Mouse (Mus musculus) midbrain, embryonic 16.5 days (tissue): Measurements from ENCODE around the gene Jakmip3. TPM values are rescaled to one million over a fixed set of nuclear protein-coding genes. Genes with fewer than 3 reads are reported as not detected.

Experiments used
- ATAC-seq: fragments of 200-750 bp; cut with Nextera tagmentation; 2 replicates; pipeline ENCODE4 v1.8.0; 2017; ENCODE audit warnings: moderate TSS enrichment
- H3K27ac ChIP-seq: fragments of 300-500 bp; sonication (generic); 2 replicates; pipeline ENCODE4 v1.5.1; 2014; ENCODE audit warnings: mild to moderate bottlenecking, low read length, mixed read lengths
- H3K27me3 ChIP-seq: fragments of 300-500 bp; sonication (generic); 2 replicates; pipeline ENCODE4 v1.6.1; 2014; ENCODE audit warnings: low read depth, low read length, mixed read lengths; ENCODE audit not compliant: control insufficient read depth, insufficient read depth
- H3K36me3 ChIP-seq: fragments of 300-500 bp; sonication (generic); 2 replicates; pipeline ENCODE4 v1.6.1; 2014; ENCODE audit warnings: mild to moderate bottlenecking, low read length, moderate library complexity, mixed read lengths; ENCODE audit not compliant: control insufficient read depth, insufficient read depth
- H3K4me1 ChIP-seq: fragments of 300-500 bp; sonication (generic); 2 replicates; pipeline ENCODE4 v1.6.1; 2014; ENCODE audit warnings: mild to moderate bottlenecking, low read length, mixed read lengths; ENCODE audit not compliant: control insufficient read depth, insufficient read depth
- H3K4me2 ChIP-seq: fragments of 300-500 bp; sonication (generic); 2 replicates; pipeline ENCODE4 v1.6.1; 2014; ENCODE audit warnings: mild to moderate bottlenecking, low read length, mixed read lengths
- H3K4me3 ChIP-seq: fragments of 300-500 bp; sonication (generic); 2 replicates; pipeline ENCODE4 v1.5.1; 2014; ENCODE audit warnings: low read depth, mild to moderate bottlenecking, low read length, moderate library complexity, mixed read lengths
- H3K9ac ChIP-seq: fragments of 300-500 bp; sonication (generic); 2 replicates; pipeline ENCODE4 v1.6.1; 2014; ENCODE audit warnings: low read depth, low read length, mixed read lengths
- H3K9me3 ChIP-seq: fragments of 300-500 bp; sonication (generic); replicated peaks from 2 replicates; pipeline ENCODE4 v1.6.1; 2014; ENCODE audit warnings: mild to moderate bottlenecking, low read length, mixed read lengths; ENCODE audit not compliant: control insufficient read depth, poor library complexity, severe bottlenecking
- WGBS: fragments of 180-500 bp; shearing (Covaris S2); extraction: QIAGEN DNeasy Blood & Tissue Kit; methylation state at CpG from one replicate; pipeline ENCODE4 v1.1.7; 2014; 5-methylcytosine and 5-hydroxymethylcytosine counted together
- polyA plus RNA-seq: library from polyadenylated mRNA; unstranded; fragments of >200 nt; fragmentation: Nextera tagmentation; extraction: Ambion mirVana; gene quantifications from 2 replicates; pipeline ENCODE4 v1.2.1, GENCODE M21; 2015

Gene Jakmip3
- polyA plus RNA-seq, 1 experiment from 2014 or later: 12.6 TPM

- Histone ChIP-seq H3K4me3 (no peak overlapping the region), H3K27ac (no peak overlapping the region), H3K36me3 (peaks cover 18% of the 10 kb centered on the region), H3K4me2 (no peak overlapping the region), H3K9ac (no peak overlapping the region), H3K9me3 (no peaks in the 10 kb centered on the region), H3K27me3 (no peaks in the 10 kb centered on the region), H3K4me1 (peaks cover 11% of the 10 kb centered on the region)
- WGBS: 94% methylated on average over 5 of the region's 5 CpGs
- ATAC-seq: no peak
These were observed 152.1 kb downstream of the Jakmip3 start for GRCm38 (mm10) chr7:139092676-139093075.

GRCm38 (mm10) chr7:139093124-139093523 is 152.6 kb downstream of the Jakmip3 start:
- Histone ChIP-seq H3K9me3 (no peaks in the 10 kb centered on the region), H3K9ac (no peak overlapping the region), H3K4me2 (no peak overlapping the region), H3K4me1 (peaks cover 7% of the 10 kb centered on the region), H3K27me3 (no peaks in the 10 kb centered on the region), H3K36me3 (peaks cover 18% of the 10 kb centered on the region), H3K4me3 (no peak overlapping the region), H3K27ac (no peak overlapping the region)
- WGBS: 92% methylated on average over 5 of the region's 5 CpGs
- no peak for ATAC-seq

GRCm38 (mm10) chr7:139093781-139094180 is 153.3 kb downstream of the Jakmip3 start:
- ATAC-seq: no peak
- 93% methylated on average over 7 of the region's 7 CpGs for WGBS
- peaks cover 18% of the 10 kb centered on the region for H3K36me3 ChIP-seq

GRCm38 (mm10) chr7:139094761-139095160 is 154.2 kb downstream of the Jakmip3 start:
- Histone ChIP-seq H3K4me2 (no peak overlapping the region), H3K4me3 (no peak overlapping the region), H3K27ac (no peak overlapping the region), H3K9ac (no peak overlapping the region), H3K4me1 (no peaks in the 10 kb centered on the region), H3K9me3 (no peaks in the 10 kb centered on the region), H3K36me3 (peaks cover 18% of the 10 kb centered on the region), H3K27me3 (no peaks in the 10 kb centered on the region)
- ATAC-seq: no peak
- 87% methylated on average over 6 of the region's 6 CpGs for WGBS

More at GRCm38 (mm10) chr7:139093781-139094180, 153.3 kb downstream of the Jakmip3 start:
- Histone ChIP-seq H3K27me3 (no peaks in the 10 kb centered on the region), H3K4me3 (no peak overlapping the region), H3K4me1 (peaks cover under 1% of the 10 kb centered on the region; the same call in 1 of the 2 replicates), H3K27ac (no peak overlapping the region), H3K9ac (no peak overlapping the region), H3K9me3 (no peaks in the 10 kb centered on the region), H3K4me2 (no peak overlapping the region)

GRCm38 (mm10) chr7:139095282-139095681 is 154.8 kb downstream of the Jakmip3 start:
- peaks cover 24% of the 10 kb centered on the region for H3K36me3 ChIP-seq
- 79% methylated on average over 7 of the region's 7 CpGs for WGBS

GRCm38 (mm10) chr7:139096399-139096798 is 155.9 kb downstream of the Jakmip3 start:
- Histone ChIP-seq H3K9ac (no peak overlapping the region), H3K4me3 (no peak overlapping the region), H3K9me3 (no peaks in the 10 kb centered on the region), H3K4me2 (no peak overlapping the region), H3K27me3 (no peaks in the 10 kb centered on the region), H3K4me1 (no peaks in the 10 kb centered on the region), H3K36me3 (peaks cover 29% of the 10 kb centered on the region), H3K27ac (no peak overlapping the region)
- ATAC-seq: no peak
- WGBS: 95% methylated on average over 6 of the region's 6 CpGs

More at GRCm38 (mm10) chr7:139095282-139095681, 154.8 kb downstream of the Jakmip3 start:
- Histone ChIP-seq H3K27ac (no peak overlapping the region), H3K4me2 (no peak overlapping the region), H3K9ac (no peak overlapping the region), H3K27me3 (no peaks in the 10 kb centered on the region), H3K4me1 (no peaks in the 10 kb centered on the region), H3K4me3 (no peak overlapping the region), H3K9me3 (no peaks in the 10 kb centered on the region)
- no peak for ATAC-seq

- H3K4me3 ChIP-seq: no peak overlapping the region
- H3K4me2 ChIP-seq: no peak overlapping the region
- peaks cover 15% of the 10 kb centered on the region; the same call in 1 of the 2 replicates for H3K36me3 ChIP-seq
- ATAC-seq: no peak
- 64% methylated on average over 12 of the region's 12 CpGs for WGBS
- H3K9me3 ChIP-seq: no peaks in the 10 kb centered on the region
- H3K4me1 ChIP-seq: peaks cover 2% of the 10 kb centered on the region; the same call in 1 of the 2 replicates
- H3K27me3 ChIP-seq: no peaks in the 10 kb centered on the region
- no peak overlapping the region for H3K9ac ChIP-seq
- H3K27ac ChIP-seq: no peak overlapping the region
These were observed 160.1 kb downstream of the Jakmip3 start for GRCm38 (mm10) chr7:139100531-139101095.

GRCm38 (mm10) chr7:139101286-139101804 is 160.8 kb downstream of the Jakmip3 start:
- H3K4me1 ChIP-seq: peaks cover 2% of the 10 kb centered on the region; the same call in 1 of the 2 replicates
- no peak for ATAC-seq
- no peaks in the 10 kb centered on the region for H3K9me3 ChIP-seq
- WGBS: 75% methylated on average over 10 of the region's 10 CpGs
- H3K36me3 ChIP-seq: peaks cover 15% of the 10 kb centered on the region; the same call in 1 of the 2 replicates
- no peak overlapping the region for H3K9ac ChIP-seq
- no peaks in the 10 kb centered on the region for H3K27me3 ChIP-seq
- H3K4me2 ChIP-seq: no peak overlapping the region
- no peak overlapping the region for H3K27ac ChIP-seq
- no peak overlapping the region for H3K4me3 ChIP-seq

GRCm38 (mm10) chr7:139101826-139102225 is 161.3 kb downstream of the Jakmip3 start:
- H3K27me3 ChIP-seq: no peaks in the 10 kb centered on the region
- no peak overlapping the region for H3K27ac ChIP-seq

More at GRCm38 (mm10) chr7:139101826-139102225, 161.3 kb downstream of the Jakmip3 start:
- Histone ChIP-seq H3K4me1 (peaks cover 2% of the 10 kb centered on the region; the same call in 1 of the 2 replicates), H3K9ac (no peak overlapping the region), H3K4me3 (no peak overlapping the region), H3K4me2 (no peak overlapping the region), H3K36me3 (peaks cover 11% of the 10 kb centered on the region; the same call in 1 of the 2 replicates), H3K9me3 (no peaks in the 10 kb centered on the region)
- 72% methylated on average over 3 of the region's 3 CpGs for WGBS
- no peak for ATAC-seq
